Mouse (Mus musculus) embryonic facial prominence, embryonic 11.5 days (tissue): ENCODE data around the gene Adcy1. TPM values are rescaled to one million over a fixed set of nuclear protein-coding genes. Genes with fewer than 3 reads are reported as not detected.

ENCODE experiments used
- ATAC-seq: fragments of 200-750 bp; cut with Nextera tagmentation; replicated peaks from 2 replicates; pipeline ENCODE4 v1.8.0; 2017; ENCODE audit warnings: low read depth; ENCODE audit not compliant: insufficient number of reproducible peaks, low FRiP score, low TSS enrichment
- DNase-seq: peaks from one replicate; pipeline ENCODE4 v3.0.0-alpha.2; 2015; ENCODE audit warnings: low spot score
- H3K27ac ChIP-seq: fragments of 300-500 bp; sonication (generic); replicated peaks from 2 replicates; pipeline ENCODE4 v1.5.1; 2014; ENCODE audit warnings: mild to moderate bottlenecking, low read depth, low read length, control low read depth
- H3K27me3 ChIP-seq: fragments of 300-500 bp; sonication (generic); 2 replicates; pipeline ENCODE4 v1.6.1; 2014; ENCODE audit warnings: mild to moderate bottlenecking, low read length, moderate library complexity, mixed read lengths; ENCODE audit not compliant: control insufficient read depth, insufficient read depth
- H3K36me3 ChIP-seq: fragments of 300-500 bp; sonication (generic); replicated peaks from 2 replicates; pipeline ENCODE4 v1.6.1; 2014; ENCODE audit warnings: low read depth, mild to moderate bottlenecking, low read length, moderate library complexity, mixed read lengths; ENCODE audit not compliant: control insufficient read depth, insufficient read depth
- H3K4me1 ChIP-seq: fragments of 300-500 bp; sonication (generic); 2 replicates; pipeline ENCODE4 v1.6.1; 2014; ENCODE audit warnings: low read length, mixed read lengths; ENCODE audit not compliant: control insufficient read depth, insufficient read depth
- H3K4me2 ChIP-seq: fragments of 300-500 bp; sonication (generic); 2 replicates; pipeline ENCODE4 v1.6.1; 2014; ENCODE audit warnings: low read depth, mild to moderate bottlenecking, control low read depth, low read length, moderate library complexity
- H3K4me3 ChIP-seq: fragments of 300-500 bp; sonication (generic); 2 replicates; pipeline ENCODE4 v1.5.1; 2014; ENCODE audit warnings: low read depth, low read length, control low read depth
- H3K9ac ChIP-seq: fragments of 300-500 bp; sonication (generic); replicated peaks from 2 replicates; pipeline ENCODE4 v1.6.1; 2014; ENCODE audit warnings: mild to moderate bottlenecking, control low read depth, low read length
- H3K9me3 ChIP-seq: fragments of 300-500 bp; sonication (generic); replicated peaks from 2 replicates; pipeline ENCODE4 v1.6.1; 2016; ENCODE audit warnings: mild to moderate bottlenecking, low read length, inconsistent platforms, mixed read lengths; ENCODE audit not compliant: control insufficient read depth
- WGBS: fragments of 180-500 bp; shearing (Covaris S2); extraction: QIAGEN DNeasy Blood & Tissue Kit; methylation state at CpG from one replicate; pipeline ENCODE4 v1.1.7; 2014; 5-methylcytosine and 5-hydroxymethylcytosine counted together
- polyA plus RNA-seq: library from polyadenylated mRNA; unstranded; fragments of >200 nt; fragmentation: Nextera tagmentation; extraction: Ambion mirVana; gene quantifications from 2 replicates; pipeline ENCODE4 v1.2.1, GENCODE M21; 2014

The Adcy1 gene
- polyA plus RNA-seq, 1 experiment from 2014 or later, result 1.3 TPM

DNA sequence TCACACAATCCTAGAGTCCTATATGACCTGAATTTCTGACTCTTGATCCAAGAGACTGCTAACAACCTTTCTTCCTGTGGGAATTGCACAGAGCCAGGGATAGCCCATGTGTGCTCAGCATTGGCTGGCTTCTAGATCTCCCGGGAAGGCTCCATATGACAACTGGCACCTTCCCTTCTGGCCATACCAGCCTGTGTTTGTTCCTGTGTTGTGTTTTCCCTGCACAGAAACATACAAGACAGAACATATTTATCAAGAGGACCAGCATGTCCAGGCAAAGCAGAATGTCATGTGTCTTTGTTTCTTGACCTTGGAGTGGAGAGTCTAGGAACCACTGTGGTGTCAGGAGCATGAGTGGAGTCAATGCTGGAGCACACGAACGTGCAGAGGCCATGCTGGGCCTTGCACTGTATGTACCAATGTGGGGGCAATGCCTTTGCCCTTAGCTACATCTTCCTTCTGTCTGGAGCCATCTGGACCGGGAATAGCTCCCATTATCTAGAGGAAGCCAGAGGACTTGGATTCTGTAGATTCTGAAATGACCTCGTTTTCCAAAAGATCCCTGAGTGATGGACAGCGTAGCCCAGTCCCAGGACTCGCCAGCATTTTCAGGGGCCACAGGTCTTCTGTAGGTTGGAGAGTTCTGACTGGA, 69.6 kb downstream of the Adcy1 start:
- no peak for ATAC-seq
- H3K4me1 ChIP-seq, result no peaks in the 10 kb centered on the region
- WGBS, result 92% methylated on average over 7 of the region's 7 CpGs

DNA sequence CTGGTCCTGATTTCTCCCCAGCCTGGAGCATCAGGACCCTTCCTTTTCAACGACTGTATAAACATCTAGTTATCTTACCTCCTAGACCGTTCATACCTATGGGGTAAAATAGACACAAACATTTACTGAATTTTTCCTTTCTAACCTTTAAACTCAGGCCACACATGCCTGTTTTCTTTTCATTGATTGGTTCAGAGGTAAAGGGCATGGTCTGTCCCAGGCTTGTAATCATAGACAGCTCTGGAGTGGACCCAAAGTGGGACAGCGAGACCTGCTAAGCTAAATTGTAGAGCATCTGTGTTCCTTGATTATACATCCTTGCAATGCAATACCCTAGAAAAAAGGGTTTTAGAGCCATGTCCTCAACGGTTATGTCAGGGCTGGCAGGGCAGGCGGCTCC, 70.4 kb downstream of the Adcy1 start:
- no peak overlapping the region for H3K4me2 ChIP-seq
- no peaks in the 10 kb centered on the region for H3K27me3 ChIP-seq
- H3K9me3 ChIP-seq, result no peaks in the 10 kb centered on the region
- H3K4me1 ChIP-seq, result no peaks in the 10 kb centered on the region
- no peak overlapping the region for H3K9ac ChIP-seq
- ATAC-seq (no peak), DNase-seq (no peak)
- no peaks in the 10 kb centered on the region for H3K36me3 ChIP-seq
- H3K27ac ChIP-seq, result no peak overlapping the region
- no peak overlapping the region for H3K4me3 ChIP-seq
- 77% methylated on average over 5 of the region's 5 CpGs for WGBS

More for the DNA sequence above, 69.6 kb downstream of the Adcy1 start:
- no peaks in the 10 kb centered on the region for H3K27me3 ChIP-seq
- no peak overlapping the region for H3K27ac ChIP-seq
- H3K9ac ChIP-seq, result no peak overlapping the region
- no peak overlapping the region for H3K4me2 ChIP-seq
- no peak overlapping the region for H3K4me3 ChIP-seq
- no peaks in the 10 kb centered on the region for H3K9me3 ChIP-seq
- H3K36me3 ChIP-seq, result no peaks in the 10 kb centered on the region
- no peak for DNase-seq

DNA sequence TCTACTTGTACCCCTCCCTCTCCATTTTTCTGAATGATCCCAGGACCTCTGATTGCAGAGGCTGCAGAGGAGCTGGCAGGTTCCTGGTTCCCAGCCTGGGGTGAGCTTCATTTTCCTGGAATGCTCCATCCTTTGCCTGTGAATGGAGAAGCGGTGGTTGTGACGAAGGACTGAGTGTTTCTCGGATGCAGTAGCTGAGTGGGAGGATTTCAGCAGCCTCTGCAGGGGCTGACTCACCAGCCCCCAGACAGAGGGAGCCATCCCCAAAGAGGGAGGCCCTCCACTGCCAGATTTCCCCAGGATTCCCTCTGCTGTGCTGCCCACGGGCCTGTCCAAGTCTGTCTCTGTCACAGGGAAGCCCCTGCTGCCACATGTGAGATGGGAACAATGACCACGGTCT, 71.0 kb downstream of the Adcy1 start:
- no peaks in the 10 kb centered on the region for H3K9me3 ChIP-seq
- no peak overlapping the region for H3K9ac ChIP-seq
- DNase-seq, result no peak
- H3K4me3 ChIP-seq, result no peak overlapping the region
- no peaks in the 10 kb centered on the region for H3K4me1 ChIP-seq
- 80% methylated on average over 5 of the region's 5 CpGs for WGBS
- no peak overlapping the region for H3K4me2 ChIP-seq
- no peak overlapping the region for H3K27ac ChIP-seq
- H3K27me3 ChIP-seq, result no peaks in the 10 kb centered on the region
- no peak for ATAC-seq
- H3K36me3 ChIP-seq, result no peaks in the 10 kb centered on the region

DNA sequence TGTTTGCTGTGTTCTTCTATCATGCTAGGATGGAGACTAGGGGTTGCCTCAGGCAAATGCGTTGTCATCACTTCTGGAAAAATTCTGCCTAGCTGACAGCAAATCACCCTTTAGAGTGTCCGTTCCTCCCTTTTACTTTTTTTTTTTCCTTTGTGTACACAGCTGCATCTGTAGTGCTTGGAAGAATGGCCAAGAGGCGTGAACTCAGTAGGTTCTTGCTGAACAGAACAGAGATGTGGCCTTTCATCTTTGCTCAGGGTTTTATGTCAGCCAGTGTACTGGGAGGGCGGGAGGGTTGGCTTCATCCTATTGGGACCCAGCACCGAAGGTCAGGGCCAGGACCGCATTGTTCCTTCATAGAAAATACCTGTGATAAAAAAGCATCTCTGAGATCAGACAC, 72.0 kb downstream of the Adcy1 start:
- no peaks in the 10 kb centered on the region for H3K9me3 ChIP-seq
- H3K36me3 ChIP-seq, result no peaks in the 10 kb centered on the region
- no peaks in the 10 kb centered on the region for H3K27me3 ChIP-seq
- H3K9ac ChIP-seq, result no peak overlapping the region
- H3K4me1 ChIP-seq, result no peaks in the 10 kb centered on the region
- no peak for DNase-seq
- H3K4me2 ChIP-seq, result no peak overlapping the region
- 74% methylated on average over 6 of the region's 6 CpGs for WGBS
- no peak overlapping the region for H3K4me3 ChIP-seq
- no peak overlapping the region for H3K27ac ChIP-seq
- no peak for ATAC-seq

DNA sequence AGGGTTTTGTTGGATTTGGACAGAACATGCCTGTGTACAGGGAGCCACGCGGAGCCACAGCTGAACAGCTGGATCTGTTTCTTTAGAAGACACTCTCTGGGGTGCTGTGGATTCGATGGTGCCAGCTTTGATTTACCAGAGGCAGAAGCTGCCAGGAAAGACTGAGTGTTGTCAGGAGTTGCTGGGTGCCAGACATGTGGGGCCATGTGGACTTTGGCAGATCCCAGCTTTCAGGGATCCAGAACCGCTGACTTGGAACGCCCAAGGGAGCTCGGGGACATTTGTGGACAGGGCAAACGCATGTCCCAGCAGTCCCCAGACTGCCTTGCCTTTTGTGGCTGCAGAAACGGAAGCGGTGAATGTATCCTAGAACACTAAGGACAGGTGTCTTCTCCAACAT, 72.5 kb downstream of the Adcy1 start:
- ATAC-seq, result no peak
- no peak overlapping the region for H3K4me3 ChIP-seq
- no peaks in the 10 kb centered on the region for H3K4me1 ChIP-seq
- H3K9ac ChIP-seq, result no peak overlapping the region
- no peaks in the 10 kb centered on the region for H3K27me3 ChIP-seq
- no peak for DNase-seq
- no peaks in the 10 kb centered on the region for H3K9me3 ChIP-seq
- no peaks in the 10 kb centered on the region for H3K36me3 ChIP-seq
- no peak overlapping the region for H3K27ac ChIP-seq
- WGBS, result 90% methylated on average over 9 of the region's 9 CpGs
- no peak overlapping the region for H3K4me2 ChIP-seq

DNA sequence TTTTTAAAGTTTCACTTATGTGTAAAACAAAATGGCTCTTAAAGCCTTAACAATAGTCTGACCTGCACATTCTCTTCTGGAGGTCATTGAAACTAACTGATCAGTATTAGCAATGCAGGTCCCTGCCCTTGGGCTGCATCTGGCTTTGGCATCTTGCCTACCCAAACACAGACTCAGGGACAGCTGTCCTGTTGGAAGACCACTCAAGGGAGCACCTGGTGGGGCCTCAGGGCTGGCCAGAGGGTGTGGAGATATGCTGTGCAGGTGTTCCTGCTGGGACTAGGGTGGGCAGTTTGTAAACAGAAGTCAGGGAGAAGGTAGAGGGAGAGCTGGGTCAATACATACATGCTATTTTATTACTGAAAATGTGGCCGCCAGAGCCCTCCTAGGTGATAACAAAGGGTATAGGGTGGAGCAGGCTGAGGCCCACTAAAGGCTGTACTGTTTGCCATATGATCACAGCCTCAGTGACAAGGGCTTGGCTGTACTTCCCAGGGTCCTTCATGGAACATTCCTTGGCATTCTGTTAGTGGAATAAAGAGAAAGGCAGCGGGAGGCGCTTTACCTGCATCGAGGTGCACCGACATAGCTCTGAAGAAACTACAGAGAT, 73.1 kb downstream of the Adcy1 start:
- H3K9me3 ChIP-seq, result no peaks in the 10 kb centered on the region
- no peaks in the 10 kb centered on the region for H3K4me1 ChIP-seq
- no peaks in the 10 kb centered on the region for H3K27me3 ChIP-seq
- DNase-seq (no peak), ATAC-seq (no peak)
- H3K4me2 ChIP-seq, result no peak overlapping the region
- 92% methylated on average over 5 of the region's 5 CpGs for WGBS
- no peak overlapping the region for H3K27ac ChIP-seq
- no peaks in the 10 kb centered on the region for H3K36me3 ChIP-seq
- H3K9ac ChIP-seq, result no peak overlapping the region; the same call in 1 of the 2 replicates
- H3K4me3 ChIP-seq, result no peak overlapping the region

DNA sequence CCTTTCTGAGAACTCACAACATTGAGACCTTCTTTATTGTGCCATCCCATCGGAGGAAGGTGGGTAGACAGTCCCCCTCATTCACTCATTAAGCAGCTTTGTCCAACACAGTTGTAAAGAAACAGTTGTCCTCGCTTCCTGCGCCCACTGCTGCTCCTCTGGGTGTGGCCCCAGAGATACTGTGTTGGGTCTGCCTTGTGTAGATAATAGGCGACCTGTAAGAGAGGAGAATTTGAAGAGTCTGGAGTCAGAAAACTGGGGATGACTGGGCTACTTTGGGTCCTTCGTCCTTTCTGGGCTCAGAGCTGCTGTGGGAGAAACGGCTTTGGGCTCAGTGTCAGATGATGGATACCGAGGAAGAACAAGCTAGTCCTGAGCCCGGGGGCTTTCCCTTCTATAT, 75.1 kb downstream of the Adcy1 start:
- Histone ChIP-seq H3K4me1 (no peaks in the 10 kb centered on the region; the same call in 1 of the 2 replicates), H3K4me2 (no peak overlapping the region), H3K27me3 (no peaks in the 10 kb centered on the region), H3K36me3 (no peaks in the 10 kb centered on the region), H3K27ac (no peak overlapping the region), H3K9ac (no peak overlapping the region), H3K9me3 (no peaks in the 10 kb centered on the region), H3K4me3 (no peak overlapping the region)
- WGBS, result 89% methylated on average over 8 of the region's 8 CpGs
- ATAC-seq (no peak), DNase-seq (no peak)

DNA sequence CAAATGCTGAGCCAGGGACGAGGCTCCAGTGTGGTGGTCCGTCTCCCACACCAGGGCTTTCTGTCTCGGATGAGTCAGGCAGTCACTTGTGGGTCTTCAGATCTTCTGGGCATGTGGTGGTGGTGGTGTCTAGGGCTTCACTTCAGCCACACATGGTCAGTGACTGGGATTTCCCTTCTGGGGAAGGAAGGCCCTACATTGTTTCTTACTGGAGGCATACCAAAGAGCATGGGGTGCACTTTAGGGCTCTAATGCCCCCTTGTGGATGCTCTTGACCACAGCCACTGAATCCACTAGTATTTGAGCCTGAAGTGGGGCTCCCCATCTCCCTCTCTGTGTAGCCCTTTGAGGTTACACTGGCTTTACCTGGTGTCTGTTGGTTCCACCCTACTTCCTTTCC, 77.2 kb downstream of the Adcy1 start:
- Histone ChIP-seq H3K4me1 (no peaks in the 10 kb centered on the region; the same call in 1 of the 2 replicates), H3K9ac (no peak overlapping the region), H3K9me3 (no peaks in the 10 kb centered on the region), H3K36me3 (no peaks in the 10 kb centered on the region), H3K27me3 (no peaks in the 10 kb centered on the region), H3K4me3 (no peak overlapping the region), H3K27ac (no peak overlapping the region), H3K4me2 (no peak overlapping the region)
- 93% methylated on average over 3 of the region's 3 CpGs for WGBS
- DNase-seq (peak; percentile 58), ATAC-seq (no peak)
